Mouse (Mus musculus) heart, postnatal 0 days (tissue): ENCODE data around the gene Gm21440. TPM values are rescaled to one million over a fixed set of nuclear protein-coding genes. Genes with fewer than 3 reads are reported as not detected.
"Not testable (repeated sequence)": the region's sequence is repeated elsewhere in the genome, so short reads cannot be mapped to it uniquely, and the experiment has no call there.

ENCODE experiments used
- ATAC-seq: fragments of 200-750 bp; cut with Nextera tagmentation; 2 replicates; pipeline ENCODE4 v1.8.0; 2017; ENCODE audit warnings: low read depth, moderate number of reproducible peaks, moderate library complexity; ENCODE audit not compliant: insufficient read depth
- DNase-seq: peaks from one replicate; pipeline ENCODE4 v3.0.0-alpha.2; 2016; ENCODE audit warnings: low spot score
- H3K27ac ChIP-seq: fragments of 300-500 bp; sonication (generic); 2 replicates; pipeline ENCODE4 v1.5.1; 2014; ENCODE audit warnings: low read depth, mild to moderate bottlenecking
- H3K27me3 ChIP-seq: fragments of 300-500 bp; sonication (generic); 2 replicates; pipeline ENCODE4 v1.6.1; 2014; ENCODE audit warnings: low read length, mixed read lengths; ENCODE audit not compliant: control insufficient read depth, insufficient read depth
- H3K36me3 ChIP-seq: fragments of 300-500 bp; sonication (generic); replicated peaks from 2 replicates; pipeline ENCODE4 v1.6.1; 2014; ENCODE audit warnings: low read length, mixed read lengths; ENCODE audit not compliant: control insufficient read depth, insufficient read depth
- H3K4me1 ChIP-seq: fragments of 300-500 bp; sonication (generic); 2 replicates; pipeline ENCODE4 v1.6.1; 2014; ENCODE audit warnings: antibody characterized with exemption; ENCODE audit not compliant: control insufficient read depth, insufficient read depth
- H3K4me2 ChIP-seq: fragments of 300-500 bp; sonication (generic); 2 replicates; pipeline ENCODE4 v1.6.1; 2014; ENCODE audit warnings: low read depth, mild to moderate bottlenecking, low read length, moderate library complexity
- H3K4me3 ChIP-seq: fragments of 300-500 bp; sonication (generic); 2 replicates; pipeline ENCODE4 v1.5.1; 2014; ENCODE audit warnings: low read depth, low read length
- H3K9ac ChIP-seq: fragments of 300-500 bp; sonication (generic); replicated peaks from 2 replicates; pipeline ENCODE4 v1.6.1; 2014; ENCODE audit warnings: low read depth, low read length, mixed read lengths
- H3K9me3 ChIP-seq: fragments of 300-500 bp; sonication (generic); replicated peaks from 2 replicates; pipeline ENCODE4 v1.6.1; 2016; ENCODE audit warnings: low read length; ENCODE audit not compliant: control insufficient read depth
- WGBS: fragments of 180-500 bp; shearing (Covaris S2); extraction: QIAGEN DNeasy Blood & Tissue Kit; methylation state at CpG from one replicate; pipeline ENCODE4 v1.1.7; 2014; 5-methylcytosine and 5-hydroxymethylcytosine counted together
- polyA plus RNA-seq: library from polyadenylated mRNA; unstranded; fragments of >200 nt; fragmentation: Nextera tagmentation; extraction: Ambion mirVana; gene quantifications from 2 replicates; pipeline ENCODE4 v1.2.1, GENCODE M21; 2015
- total RNA-seq: library from RNA; depleted of rRNA; stranded (reverse); fragments of >200 nt; gene quantifications from 2 replicates; pipeline ENCODE4 v1.2.3, GENCODE M21; 2014; ENCODE audit warnings: low replicate concordance; rRNA removed

Gene Gm21440
- total RNA-seq (not detected in 2 replicates), polyA plus RNA-seq (not detected in 2 replicates)

DNA sequence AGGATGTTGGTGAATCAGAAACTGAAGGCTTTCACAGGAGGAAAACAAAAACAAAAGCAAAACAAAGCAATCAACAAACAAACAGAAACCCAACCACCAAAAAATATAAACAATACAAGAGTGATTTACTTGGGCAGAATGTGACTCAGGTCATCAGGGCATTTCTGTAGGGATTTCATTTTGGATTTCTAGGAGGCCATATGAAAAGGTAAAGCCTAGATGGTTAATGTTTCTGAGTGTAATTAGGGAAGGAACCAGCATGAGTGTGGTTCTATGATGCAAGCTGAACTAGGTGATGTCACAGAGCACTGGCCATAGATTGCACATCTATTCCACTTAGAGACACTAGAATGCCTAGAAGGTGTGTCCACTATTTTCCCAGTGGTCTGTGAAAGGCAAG, at the start of gene Gm21440, which contains the start of gene Gm21454:
Gene Gm21440, plus strand, starts transcription at position 301 of the 400 bp plus-strand sequence.
Gene Gm21454, plus strand, starts transcription at position 352 of the 400 bp plus-strand sequence.
- ATAC-seq, H3K27ac ChIP-seq, H3K36me3 ChIP-seq, H3K9me3 ChIP-seq, H3K4me2 ChIP-seq, DNase-seq, H3K4me3 ChIP-seq, H3K27me3 ChIP-seq, H3K9ac ChIP-seq, H3K4me1 ChIP-seq: not testable (repeated sequence)

DNA sequence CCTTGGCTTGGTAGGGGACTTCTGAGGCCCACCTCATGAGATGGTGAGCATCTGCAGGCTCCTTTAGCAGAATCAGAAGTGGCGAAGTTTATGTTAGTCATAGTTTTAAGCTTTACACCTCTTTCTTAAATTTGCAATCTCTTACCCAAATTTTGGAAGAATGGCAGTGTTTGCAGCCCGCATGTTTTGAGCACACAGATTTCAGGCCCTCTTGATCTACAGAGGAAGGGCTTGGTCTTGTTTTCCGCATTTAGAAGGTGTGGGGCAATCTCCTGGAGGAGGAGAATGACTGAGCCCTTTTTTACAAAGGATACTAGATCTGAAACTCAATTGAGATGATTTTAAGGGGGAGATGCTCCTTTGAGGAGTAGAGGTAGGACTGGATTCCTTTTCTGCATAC, 28.4 kb upstream of the Gm21440 start, which contains the start of gene Gm21828:
Gene Gm21828, minus strand, starts transcription at position 101 of the 400 bp plus-strand sequence.
- H3K27me3 ChIP-seq, H3K4me2 ChIP-seq, H3K9me3 ChIP-seq, ATAC-seq, H3K27ac ChIP-seq, H3K36me3 ChIP-seq, H3K4me3 ChIP-seq, H3K4me1 ChIP-seq, H3K9ac ChIP-seq, DNase-seq: not testable (repeated sequence)
- WGBS: no CpG with 5 or more reads among the region's 3 CpGs

Other genes starting within 250 kb of the Gm21440 start
- gene Gm20807, start 209.5 kb upstream of the Gm21440 start, total RNA-seq: not detected in 2 replicates
- not detected in 2 replicates for gene Gm20807, start 209.5 kb upstream of the Gm21440 start, polyA plus RNA-seq
- not detected in 2 replicates for gene Gm21891, start 118.9 kb upstream of the Gm21440 start, total RNA-seq
- not detected in 2 replicates for gene Gm21891, start 118.9 kb upstream of the Gm21440 start, polyA plus RNA-seq
- gene Gm21425, start 90.4 kb upstream of the Gm21440 start, total RNA-seq: not detected in 2 replicates
- gene Gm21425, start 90.4 kb upstream of the Gm21440 start, polyA plus RNA-seq: not detected in 2 replicates
- not detected in 2 replicates for gene Gm21828, start 28.5 kb upstream of the Gm21440 start, total RNA-seq
- gene Gm21828, start 28.5 kb upstream of the Gm21440 start, polyA plus RNA-seq: not detected in 2 replicates
- not detected in 2 replicates for gene Gm21454, start 51 bp downstream of the Gm21440 start, total RNA-seq
- gene Gm21454, start 51 bp downstream of the Gm21440 start, polyA plus RNA-seq: not detected in 2 replicates
- not detected in 2 replicates for gene Gm21725, start 96.7 kb downstream of the Gm21440 start, total RNA-seq
- not detected in 2 replicates for gene Gm21725, start 96.7 kb downstream of the Gm21440 start, polyA plus RNA-seq
- gene Gm21866, start 213.2 kb downstream of the Gm21440 start, total RNA-seq: not detected in 2 replicates
- gene Gm21866, start 213.2 kb downstream of the Gm21440 start, polyA plus RNA-seq: not detected in 2 replicates
- not detected in 2 replicates for gene Gm20773, start 241.6 kb downstream of the Gm21440 start, total RNA-seq
- gene Gm20773, start 241.6 kb downstream of the Gm21440 start, polyA plus RNA-seq: not detected in 2 replicates